Mouse (Mus musculus) kidney, adult 2 months (tissue): ENCODE data around the gene Gpr19.

Experiments used
- CTCF ChIP-seq: fragments of 200-500 bp; conservative IDR thresholded peaks from 2 replicates; pipeline ENCODE4 v1.5.1; 2011; ENCODE audit warnings: low read depth, mild to moderate bottlenecking, control low read depth, low read length, moderate library complexity, mixed read lengths; ENCODE audit not compliant: insufficient read depth, insufficient read length
- POLR2A ChIP-seq: fragments of 200-500 bp; IDR thresholded peaks from one replicate; pipeline ENCODE4 v1.6.1; 2011; ENCODE audit warnings: low read depth, low read length, control low read depth

DNA sequence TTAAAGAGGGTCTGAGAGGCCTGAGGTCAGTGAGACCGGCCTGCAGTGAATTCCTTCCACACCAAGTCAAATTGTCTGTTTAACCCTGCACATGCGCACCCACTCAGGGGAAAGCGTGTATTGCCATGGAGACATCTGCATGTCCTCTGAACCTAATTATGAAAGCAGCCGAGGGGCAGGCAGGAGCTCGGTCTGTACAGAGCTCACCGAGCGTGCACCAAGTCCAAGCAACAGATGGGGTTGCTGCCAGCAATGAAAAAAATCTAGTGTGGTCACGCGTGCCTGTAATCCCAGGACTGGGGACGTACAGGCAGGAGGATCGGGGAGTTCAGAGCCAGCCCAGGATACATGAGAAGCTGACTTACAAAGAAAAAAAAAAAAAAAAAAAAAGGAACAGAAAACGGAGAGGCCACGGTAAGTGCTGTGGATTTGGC, 35.7 kb downstream of the Gpr19 start:
- TF ChIP-seq CTCF, result no peak
- no peak for TF ChIP-seq POLR2A
